10 mouse cellular contexts compared by ENCODE assay signal in the genomic region with DNA sequence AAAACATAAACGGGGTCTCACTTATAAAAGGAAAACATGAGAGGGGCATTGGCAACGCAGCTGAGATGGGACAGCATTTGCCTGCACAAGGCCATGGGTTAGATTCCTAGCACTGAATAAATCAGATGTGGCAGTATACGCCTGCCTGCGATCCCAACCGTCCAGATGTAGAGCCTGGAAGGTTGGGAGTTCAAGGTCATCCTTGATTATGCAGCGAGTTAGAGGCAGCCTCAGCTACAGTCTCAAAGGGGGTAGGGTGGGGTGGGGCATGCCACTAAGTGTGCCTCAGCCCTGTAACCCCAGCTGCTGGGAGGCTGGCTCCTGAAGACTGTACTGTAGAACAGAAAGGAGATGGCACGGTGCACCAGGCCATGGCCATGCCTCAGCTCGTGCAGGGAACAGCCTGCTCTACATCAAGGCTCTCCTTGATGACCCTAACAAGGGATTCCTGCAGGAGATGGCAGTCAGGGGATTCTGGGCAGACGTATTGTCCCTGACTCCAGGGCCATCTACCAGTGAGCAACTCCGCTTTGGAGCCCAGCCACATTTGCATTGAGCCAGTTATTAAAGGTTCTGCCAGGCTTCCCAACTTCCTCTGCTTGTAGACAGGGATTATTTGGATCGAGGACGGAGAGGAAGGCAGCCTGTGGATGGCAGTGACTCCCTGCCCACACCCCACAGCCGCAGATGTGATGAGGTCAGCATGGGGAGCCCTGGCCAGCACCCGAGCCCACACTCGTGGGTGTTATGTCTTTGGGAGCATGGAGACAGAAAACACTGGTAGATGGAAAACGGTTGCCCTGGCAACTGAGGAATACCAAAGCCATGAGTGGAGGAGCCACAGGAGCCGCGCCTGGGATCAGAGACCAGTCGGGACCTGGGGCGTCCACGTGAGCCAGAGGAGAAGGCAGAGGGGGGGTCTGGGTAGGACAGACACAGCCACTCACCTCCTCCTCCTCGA. TPM values are rescaled to one million over a fixed set of nuclear protein-coding genes. Genes with fewer than 3 reads are reported as not detected.
DNase-seq lines count a peak whose midpoint lies in the region; ATAC-seq and TF ChIP-seq lines count a peak whose summit lies in the region.
"Had no signal": no experiment of that assay in that cellular context is flagged by ENCODE, and none has a peak within 500 bp of the region (broad histone marks: within the 10 kb centered on the region; RNA-seq: fewer than 3 reads in every experiment).

No protein-coding gene starts in this region.

- H3K9me3 ChIP-seq in kidney, embryonic 15.5 days (replicated peaks): no peaks in the 10 kb centered on the region
- H3K9me3 ChIP-seq: embryonic facial prominence, embryonic 12.5 days had no signal

- peaks cover 3% of the 10 kb centered on the region; the same call in 1 of the 2 replicates for H3K4me1 ChIP-seq in kidney, embryonic 15.5 days
- H3K4me1 ChIP-seq: embryonic facial prominence, embryonic 12.5 days had no signal

- DNase-seq in heart, adult 11 months: peak; percentile 94
- DNase-seq in heart, postnatal 36 days: no peak
- DNase-seq in adrenal gland, adult 18-20 months (ENCODE audit: low spot score in 2 of 2): peak; percentile 36 to 44
- peak; percentile 11 to 14 for DNase-seq in layer of hippocampus, postnatal 25 days (ENCODE audit: extremely low spot score in 1 of 2, low spot score in 1 of 2)
- no peak for DNase-seq in spleen, adult 18-20 months
- DNase-seq in embryo, embryonic 9.5 days (ENCODE audit: extremely low spot score): no peak
- DNase-seq: thymus, postnatal 14 days had no signal

- H3K79me2 ChIP-seq in myocyte (ENCODE audit: control insufficient read depth, insufficient read depth): no peaks in the 10 kb centered on the region

- intact Hi-C loops in heart, postnatal 36 days (cut with DNase I): no loop called here

- no peak overlapping the region for H3K9ac ChIP-seq in kidney, embryonic 15.5 days
- H3K9ac ChIP-seq: embryonic facial prominence, embryonic 12.5 days had no signal

- H3K36me3 ChIP-seq in myocyte (ENCODE audit: control insufficient read depth, insufficient read depth): no peaks in the 10 kb centered on the region
- peaks cover 15% of the 10 kb centered on the region for H3K36me3 ChIP-seq in kidney, embryonic 15.5 days
- H3K36me3 ChIP-seq: embryonic facial prominence, embryonic 12.5 days had no signal

- TF ChIP-seq POLR2A in myocyte (IDR thresholded peaks at IDR 0.05; ENCODE audit: insufficient read length, low read depth): no peak

- H3ac ChIP-seq in myocyte (ENCODE audit: control insufficient read depth, insufficient read length): no peak overlapping the region

- H3K4me3 ChIP-seq in myocyte: no peak overlapping the region
- no peak overlapping the region for H3K4me3 ChIP-seq in kidney, embryonic 15.5 days (replicated peaks)
- H3K4me3 ChIP-seq: embryonic facial prominence, embryonic 12.5 days had no signal

- no peak for ATAC-seq in kidney, embryonic 15.5 days (replicated peaks; ENCODE audit: low FRiP score)

- H3K27ac ChIP-seq in kidney, embryonic 15.5 days: no peak overlapping the region
- H3K27ac ChIP-seq: embryonic facial prominence, embryonic 12.5 days had no signal

- H3K27me3 ChIP-seq in myocyte (ENCODE audit: control insufficient read depth, insufficient read depth, insufficient read length): no peaks in the 10 kb centered on the region
- H3K27me3 ChIP-seq in kidney, embryonic 15.5 days: no peaks in the 10 kb centered on the region
- H3K27me3 ChIP-seq: embryonic facial prominence, embryonic 12.5 days had no signal

- WGBS in kidney, embryonic 15.5 days: 72% methylated on average over 22 of the region's 22 CpGs

- H3K4me2 ChIP-seq in myocyte (ENCODE audit: low read depth): peak overlapping the region; percentile 58
- H3K4me2 ChIP-seq in kidney, embryonic 15.5 days: no peak overlapping the region
- H3K4me2 ChIP-seq: embryonic facial prominence, embryonic 12.5 days had no signal

TF ChIP-seq in myocyte, 11 proteins besides CTCF, POLR2A, EP300 and RAD21:
- TF ChIP-seq MYOD1 (IDR thresholded peaks at IDR 0.05; ENCODE audit: control insufficient read depth in 1 of 3, insufficient read length in 2 of 3, low read depth in 2 of 3) (peak in 2 of 3 experiments; percentile 11 to 49), MAX (IDR thresholded peaks at IDR 0.05; ENCODE audit: low read depth) (no peak)

RNA-seq across cellular contexts. Expression of gene Fadd, which starts 38.7 kb away (rescaled TPM):
- 1 to 10 TPM; 8.0 to 9.3 TPM for total RNA-seq in heart, postnatal 36 days (2021)
- 1 to 10 TPM; 7.8 to 8.5 TPM for total RNA-seq in adrenal gland, adult 18-20 months (2021)
- 1 to 10 TPM; 2.0 to 2.2 TPM for total RNA-seq in layer of hippocampus, postnatal 25 days (2021)
- 5.7 TPM for polyA plus RNA-seq in myocyte (2012; fragmentation: generic; extraction: Trizol)
- 12.7 and 13.7 TPM in 2 replicates for polyA plus RNA-seq in kidney, embryonic 15.5 days (2015; fragmentation: Nextera tagmentation; extraction: Ambion mirVana)

Comparison
In these comparisons a context has a peak if more than half of its experiments do, and no peak if none do; other contexts are left out.
1. DNase-seq: peak in heart, adult 11 months (single experiment), adrenal gland, adult 18-20 months (2 of 2) and layer of hippocampus, postnatal 25 days (2 of 2); none in heart, postnatal 36 days (0 of 2), spleen, adult 18-20 months (0 of 2) and embryo, embryonic 9.5 days (single experiment).